In the genomic region with DNA sequence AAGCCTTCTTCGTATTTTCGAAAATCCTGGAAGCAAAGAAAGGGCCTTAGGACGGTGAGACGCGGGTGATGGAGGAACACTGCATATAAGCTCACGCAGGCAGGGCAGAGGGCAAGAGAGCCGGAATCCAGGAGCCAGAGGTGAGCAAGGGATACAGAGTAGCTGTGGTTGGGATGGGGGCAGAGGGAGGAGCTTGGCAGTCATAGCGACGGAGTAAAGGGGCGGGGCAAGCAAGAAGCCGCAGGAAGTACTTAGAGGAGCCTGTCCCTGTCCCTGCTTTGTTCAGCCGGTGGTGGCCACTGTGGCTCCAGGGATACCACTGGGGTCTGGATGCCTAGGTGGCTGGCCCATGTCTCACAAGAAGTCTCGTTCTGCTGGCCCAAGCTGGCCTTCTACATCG, we compare ENCODE assay signal across 12 mouse cellular contexts. TPM values are rescaled to one million over a fixed set of nuclear protein-coding genes. Genes with fewer than 3 reads are reported as not detected.
DNase-seq lines count a peak whose midpoint lies in the region; ATAC-seq and TF ChIP-seq lines count a peak whose summit lies in the region.
"Had no signal": no experiment of that assay in that cellular context is flagged by ENCODE, and none has a peak within 500 bp of the region (broad histone marks: within the 10 kb centered on the region; RNA-seq: fewer than 3 reads in every experiment).

No protein-coding gene starts in this region.

- intact Hi-C loops in left cerebral cortex, postnatal 25 days (cut with DNase I): no loop called here

- no peak for ATAC-seq in kidney, postnatal 0 days (replicated peaks; ENCODE audit: low FRiP score, low read depth)
- ATAC-seq in embryonic facial prominence, embryonic 13.5 days (ENCODE audit: insufficient number of reproducible peaks, insufficient read depth, low FRiP score, low TSS enrichment, low read depth): no peak
- ATAC-seq in intestine, embryonic 16.5 days: peak; percentile 27; the same call in 1 of the 2 replicates
- peak; percentile 53; the same call in 1 of the 2 replicates for ATAC-seq in neural tube, embryonic 14.5 days (ENCODE audit: low read depth)

- no peaks in the 10 kb centered on the region for H3K27me3 ChIP-seq in kidney, postnatal 0 days (ENCODE audit: insufficient read depth, low read length)
- no peaks in the 10 kb centered on the region for H3K27me3 ChIP-seq in embryonic facial prominence, embryonic 13.5 days
- H3K27me3 ChIP-seq in intestine, embryonic 16.5 days (replicated peaks; ENCODE audit: control insufficient read depth, insufficient read depth, low read length): no peaks in the 10 kb centered on the region
- H3K27me3 ChIP-seq in neural tube, embryonic 14.5 days (ENCODE audit: control insufficient read depth, insufficient read depth, low read length): no peaks in the 10 kb centered on the region

- no peak overlapping the region for H3K9ac ChIP-seq in kidney, postnatal 0 days (ENCODE audit: low read depth, low read length)
- H3K9ac ChIP-seq in embryonic facial prominence, embryonic 13.5 days: no peak overlapping the region
- no peak overlapping the region for H3K9ac ChIP-seq in intestine, embryonic 16.5 days (ENCODE audit: low read depth, low read length)
- H3K9ac ChIP-seq in neural tube, embryonic 14.5 days (replicated peaks; ENCODE audit: low read depth, low read length): no peak overlapping the region

- no peak overlapping the region for H3K4me3 ChIP-seq in kidney, postnatal 0 days (replicated peaks; ENCODE audit: low read depth, low read length)
- peak overlapping the region; percentile 21; the same call in 1 of the 2 replicates for H3K4me3 ChIP-seq in embryonic facial prominence, embryonic 13.5 days
- H3K4me3 ChIP-seq in intestine, embryonic 16.5 days (ENCODE audit: low read length): no peak overlapping the region
- no peak overlapping the region for H3K4me3 ChIP-seq in neural tube, embryonic 14.5 days (ENCODE audit: low read depth, low read length)
- H3K4me3 ChIP-seq: megakaryocyte, embryonic 14.5 days had no signal

- no peaks in the 10 kb centered on the region for H3K4me1 ChIP-seq in kidney, postnatal 0 days (replicated peaks; ENCODE audit: insufficient read depth, low read length)
- peaks cover 16% of the 10 kb centered on the region for H3K4me1 ChIP-seq in embryonic facial prominence, embryonic 13.5 days
- H3K4me1 ChIP-seq in intestine, embryonic 16.5 days (ENCODE audit: control insufficient read depth, insufficient read depth, low read length): no peaks in the 10 kb centered on the region
- no peaks in the 10 kb centered on the region for H3K4me1 ChIP-seq in neural tube, embryonic 14.5 days (ENCODE audit: control insufficient read depth, insufficient read depth, low read length)

- no peak overlapping the region for H3K4me2 ChIP-seq in kidney, postnatal 0 days (ENCODE audit: low read length)
- peak overlapping the region; percentile 41 for H3K4me2 ChIP-seq in embryonic facial prominence, embryonic 13.5 days
- H3K4me2 ChIP-seq in intestine, embryonic 16.5 days (ENCODE audit: low read depth, low read length): no peak overlapping the region
- no peak overlapping the region; the same call in 1 of the 2 replicates for H3K4me2 ChIP-seq in neural tube, embryonic 14.5 days (ENCODE audit: low read depth, low read length)

- 17% methylated on average over 14 of the region's 14 CpGs for WGBS in kidney, postnatal 0 days
- 15% methylated on average over 14 of the region's 14 CpGs for WGBS in embryonic facial prominence, embryonic 13.5 days
- 27% methylated on average over 14 of the region's 14 CpGs for WGBS in intestine, embryonic 16.5 days
- WGBS in neural tube, embryonic 14.5 days: 20% methylated on average over 14 of the region's 14 CpGs

- no peaks in the 10 kb centered on the region for H3K9me3 ChIP-seq in kidney, postnatal 0 days (replicated peaks; ENCODE audit: low read length)
- no peaks in the 10 kb centered on the region for H3K9me3 ChIP-seq in embryonic facial prominence, embryonic 13.5 days
- no peaks in the 10 kb centered on the region for H3K9me3 ChIP-seq in intestine, embryonic 16.5 days (ENCODE audit: control insufficient read depth, low read length)
- H3K9me3 ChIP-seq in neural tube, embryonic 14.5 days (ENCODE audit: control insufficient read depth, low read length): no peaks in the 10 kb centered on the region
- H3K9me3 ChIP-seq: megakaryocyte, embryonic 14.5 days had no signal

- 0 out of 2 replicates have a peak, but pooled peaks have one; percentile 5 for TF ChIP-seq CTCF in kidney, postnatal 0 days (IDR thresholded peaks at IDR 0.05; ENCODE audit: low read depth)

- no peaks in the 10 kb centered on the region for H3K36me3 ChIP-seq in kidney, postnatal 0 days (ENCODE audit: insufficient read depth, low read length)
- H3K36me3 ChIP-seq in embryonic facial prominence, embryonic 13.5 days: no peaks in the 10 kb centered on the region
- H3K36me3 ChIP-seq in intestine, embryonic 16.5 days (ENCODE audit: control insufficient read depth, insufficient read depth, low read length): no peaks in the 10 kb centered on the region
- H3K36me3 ChIP-seq in neural tube, embryonic 14.5 days (ENCODE audit: control insufficient read depth, insufficient read depth, low read length): no peaks in the 10 kb centered on the region

- no peak overlapping the region for H3K27ac ChIP-seq in kidney, postnatal 0 days
- no peak overlapping the region for H3K27ac ChIP-seq in embryonic facial prominence, embryonic 13.5 days
- H3K27ac ChIP-seq in intestine, embryonic 16.5 days (ENCODE audit: low read length): no peak overlapping the region
- no peak overlapping the region for H3K27ac ChIP-seq in neural tube, embryonic 14.5 days (ENCODE audit: low read depth, low read length)

- peak; percentile 68 for DNase-seq in kidney, postnatal 0 days (ENCODE audit: low spot score)
- DNase-seq in kidney, adult 11 months: no peak
- DNase-seq in right cerebral cortex, postnatal 14 days: no peak
- no peak for DNase-seq in left cerebral cortex, postnatal 25 days (ENCODE audit: low spot score in 2 of 2)
- DNase-seq in right cerebral cortex, postnatal 25 days: no peak
- DNase-seq: adrenal gland, postnatal 25 days; layer of hippocampus, postnatal 36 days had no signal

RNA-seq across cellular contexts. Expression of gene Abcc8, which starts 21.8 kb away (rescaled TPM):
- polyA plus RNA-seq in kidney, postnatal 0 days (2015; fragmentation: Nextera tagmentation; extraction: Ambion mirVana): 0.85 and 1.1 TPM in 2 replicates
- 1.3 and 1.8 TPM in 2 replicates for polyA plus RNA-seq in embryonic facial prominence, embryonic 13.5 days (2015; fragmentation: Nextera tagmentation; extraction: Ambion mirVana)
- polyA plus RNA-seq in intestine, embryonic 16.5 days (2015; fragmentation: Nextera tagmentation; extraction: Ambion mirVana): 4.8 and 6.2 TPM in 2 replicates
- 12.4 and 15.7 TPM in 2 replicates for polyA plus RNA-seq in neural tube, embryonic 14.5 days (2014; fragmentation: Nextera tagmentation; extraction: Ambion mirVana)
- 10 to 100 TPM; 28.2 to 33.1 TPM for total RNA-seq in left cerebral cortex, postnatal 25 days (2021)

RNA-seq across cellular contexts. Expression of gene Ush1c, which starts 36.7 kb away (rescaled TPM):
- polyA plus RNA-seq in kidney, postnatal 0 days (2015; fragmentation: Nextera tagmentation; extraction: Ambion mirVana): 36.8 and 44.4 TPM in 2 replicates
- polyA plus RNA-seq in embryonic facial prominence, embryonic 13.5 days (2015; fragmentation: Nextera tagmentation; extraction: Ambion mirVana): 1.4 and 1.8 TPM in 2 replicates
- 96.4 and 113 TPM in 2 replicates for polyA plus RNA-seq in intestine, embryonic 16.5 days (2015; fragmentation: Nextera tagmentation; extraction: Ambion mirVana)
- polyA plus RNA-seq in neural tube, embryonic 14.5 days (2014; fragmentation: Nextera tagmentation; extraction: Ambion mirVana): 1.3 and 1.6 TPM in 2 replicates
- not detected for total RNA-seq in left cerebral cortex, postnatal 25 days (2021)

RNA-seq across cellular contexts. Expression of gene Otog, which starts 39.1 kb away (rescaled TPM):
- polyA plus RNA-seq in kidney, postnatal 0 days (2015; fragmentation: Nextera tagmentation; extraction: Ambion mirVana): 0.01 TPM in 1 of 2 replicates, not detected in the other
- 0.08 and 0.14 TPM in 2 replicates for polyA plus RNA-seq in embryonic facial prominence, embryonic 13.5 days (2015; fragmentation: Nextera tagmentation; extraction: Ambion mirVana)
- polyA plus RNA-seq in intestine, embryonic 16.5 days (2015; fragmentation: Nextera tagmentation; extraction: Ambion mirVana): 0.07 TPM in 1 of 2 replicates, not detected in the other
- not detected in 2 replicates for polyA plus RNA-seq in neural tube, embryonic 14.5 days (2014; fragmentation: Nextera tagmentation; extraction: Ambion mirVana)
- under 1 TPM; 0.11 to 0.21 TPM for total RNA-seq in left cerebral cortex, postnatal 25 days (2021)
- polyA plus RNA-seq: heart, embryonic 14.5 days had no signal

Comparison
In these comparisons a context has a peak if more than half of its experiments do, and no peak if none do; other contexts are left out.
1. ATAC-seq: peak in intestine, embryonic 16.5 days (single experiment) and neural tube, embryonic 14.5 days (single experiment); none in kidney, postnatal 0 days (single experiment) and embryonic facial prominence, embryonic 13.5 days (single experiment).
2. RNA of gene Ush1c, which starts 36.7 kb away (polyA plus RNA-seq): 96.4 to 113 TPM in intestine, embryonic 16.5 days and 36.8 to 44.4 TPM in kidney, postnatal 0 days; 1.3 to 1.6 TPM in neural tube, embryonic 14.5 days and 1.4 to 1.8 TPM in embryonic facial prominence, embryonic 13.5 days; every median in the first group is over 10 times any median in the second.